Mouse (Mus musculus): ENCODE measurements around the gene Sh3bgrl2. TPM values are rescaled to one million over a fixed set of nuclear protein-coding genes. Genes with fewer than 3 reads are reported as not detected.

Sh3bgrl2 gene
- polyA plus RNA-seq, 1 experiment: 6.2 TPM

DNA sequence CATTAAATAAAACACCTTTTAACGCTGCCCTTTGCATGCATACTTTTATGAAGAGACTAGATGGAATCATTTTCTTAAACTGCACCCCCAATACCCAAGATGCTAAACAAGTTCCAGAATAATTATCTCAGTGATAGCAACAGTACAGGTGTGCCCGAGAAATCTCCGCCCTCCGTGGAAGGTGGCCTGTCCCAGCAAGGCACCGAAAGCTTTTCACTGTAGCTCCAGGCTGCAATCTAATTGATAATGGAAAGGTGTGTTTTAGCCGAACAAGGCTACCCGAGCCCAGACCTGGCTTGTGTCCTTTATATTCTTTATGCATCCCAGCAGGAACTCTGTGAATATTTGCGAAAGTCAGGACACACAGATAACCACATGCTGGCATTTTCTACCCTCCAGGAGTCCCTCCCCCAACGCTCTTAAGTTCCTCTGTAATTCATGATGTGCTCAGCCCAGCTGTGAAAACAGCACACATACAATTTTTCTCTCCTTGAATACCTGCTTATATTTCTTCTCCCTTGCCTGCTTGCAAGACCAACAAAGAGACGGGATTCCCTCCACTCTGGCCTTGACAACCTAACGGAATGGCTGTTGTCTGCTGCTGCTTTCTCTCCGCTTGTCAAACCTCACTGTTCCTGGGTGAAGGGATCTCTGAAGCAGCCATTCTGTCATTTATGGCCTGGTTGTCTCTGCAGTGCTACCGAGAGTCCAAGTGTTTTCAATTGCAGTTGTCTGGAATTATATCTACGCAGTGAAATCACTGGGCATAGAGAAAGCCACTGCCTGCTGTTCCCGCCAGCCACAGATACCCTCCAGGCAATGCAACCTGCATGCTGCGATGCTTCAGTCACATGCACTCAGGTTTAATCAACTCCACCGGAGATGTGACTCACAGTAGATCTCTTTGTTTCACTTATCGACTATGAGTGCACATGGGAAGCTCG, 80.8 kb downstream of the Sh3bgrl2 start:
- TF ChIP-seq CTCF (IDR thresholded peaks at IDR 0.05; ENCODE audit: extremely low read depth, insufficient read length, insufficient replicate concordance, low read depth, low read length) (no peak), POLR2A (IDR thresholded peaks at IDR 0.05; ENCODE audit: low read depth, low read length) (no peak)
- Histone ChIP-seq H3K4me3 (ENCODE audit: low read depth, low read length) (no peak overlapping the region), H3K4me1 (ENCODE audit: control insufficient read depth, insufficient read depth, insufficient read length, low read length) (no peaks in the 10 kb centered on the region), H3K36me3 (ENCODE audit: control insufficient read depth, insufficient read depth, low read length) (no peaks in the 10 kb centered on the region), H3K27ac (ENCODE audit: insufficient read depth, low read depth, low read length) (no peak overlapping the region), H3K27me3 (ENCODE audit: control insufficient read depth, insufficient read depth, low read length) (no peaks in the 10 kb centered on the region)
- 27% methylated on average over 19 of the region's 19 CpGs for WGBS

DNA sequence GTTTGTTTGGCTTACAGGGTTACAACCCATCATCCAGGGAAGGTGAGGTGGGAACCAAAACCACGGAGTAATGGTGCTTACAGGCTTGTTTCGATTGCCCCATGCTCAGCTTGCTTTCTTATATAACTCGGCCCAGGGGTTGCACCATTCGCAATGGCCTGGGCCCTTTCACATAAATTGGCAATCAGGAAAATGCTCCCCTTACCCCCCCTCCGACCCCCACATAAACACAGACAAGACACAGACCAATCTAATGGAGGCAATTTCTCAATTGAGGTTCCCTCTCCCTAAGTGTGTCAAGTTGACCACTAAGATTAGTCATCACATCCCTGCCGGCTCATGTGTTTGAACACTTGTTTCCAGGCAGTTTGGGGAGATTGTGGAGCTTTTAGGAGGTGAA, 82.2 kb downstream of the Sh3bgrl2 start:
- 67% methylated on average over 6 of the region's 6 CpGs for WGBS
- no peak for TF ChIP-seq CTCF (IDR thresholded peaks at IDR 0.05; ENCODE audit: extremely low read depth, insufficient read length, insufficient replicate concordance, low read depth, low read length)
- no peak for TF ChIP-seq POLR2A (IDR thresholded peaks at IDR 0.05; ENCODE audit: low read depth, low read length)

DNA sequence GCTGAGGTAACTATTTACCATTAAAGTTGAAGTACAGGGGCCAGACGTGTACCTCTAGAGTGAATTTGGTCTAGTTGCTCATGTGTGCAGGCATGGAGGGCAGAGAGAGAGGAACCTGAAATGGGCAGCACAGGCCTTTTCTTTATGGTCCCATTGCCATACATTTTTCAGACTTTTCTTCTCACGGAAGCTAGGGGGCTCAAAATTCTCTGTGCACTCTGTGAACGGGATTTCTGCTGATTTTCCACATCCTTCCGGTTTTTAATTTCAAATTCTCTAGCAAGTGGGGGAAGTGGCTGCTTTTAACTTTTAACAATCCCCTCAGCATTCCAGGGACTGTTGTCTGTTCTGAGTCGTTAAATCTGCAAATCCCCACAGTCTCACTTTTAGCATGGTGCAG, 83.8 kb downstream of the Sh3bgrl2 start:
- Histone ChIP-seq H3K27ac (ENCODE audit: insufficient read depth, low read depth, low read length) (no peak overlapping the region), H3K27me3 (ENCODE audit: control insufficient read depth, insufficient read depth, low read length) (no peaks in the 10 kb centered on the region), H3K4me1 (ENCODE audit: control insufficient read depth, insufficient read depth, insufficient read length, low read length) (no peaks in the 10 kb centered on the region), H3K36me3 (ENCODE audit: control insufficient read depth, insufficient read depth, low read length) (no peaks in the 10 kb centered on the region), H3K4me3 (ENCODE audit: low read depth, low read length) (no peak overlapping the region)
- TF ChIP-seq CTCF (IDR thresholded peaks at IDR 0.05; ENCODE audit: extremely low read depth, insufficient read length, insufficient replicate concordance, low read depth, low read length) (no peak), POLR2A (IDR thresholded peaks at IDR 0.05; ENCODE audit: low read depth, low read length) (no peak)
- WGBS: 48% methylated on average over 5 of the region's 5 CpGs

More for the DNA sequence above, 82.2 kb downstream of the Sh3bgrl2 start:
- Histone ChIP-seq H3K27me3 (ENCODE audit: control insufficient read depth, insufficient read depth, low read length) (no peaks in the 10 kb centered on the region), H3K27ac (ENCODE audit: insufficient read depth, low read depth, low read length) (no peak overlapping the region), H3K36me3 (ENCODE audit: control insufficient read depth, insufficient read depth, low read length) (no peaks in the 10 kb centered on the region), H3K4me3 (ENCODE audit: low read depth, low read length) (no peak overlapping the region), H3K4me1 (ENCODE audit: control insufficient read depth, insufficient read depth, insufficient read length, low read length) (no peaks in the 10 kb centered on the region)

DNA sequence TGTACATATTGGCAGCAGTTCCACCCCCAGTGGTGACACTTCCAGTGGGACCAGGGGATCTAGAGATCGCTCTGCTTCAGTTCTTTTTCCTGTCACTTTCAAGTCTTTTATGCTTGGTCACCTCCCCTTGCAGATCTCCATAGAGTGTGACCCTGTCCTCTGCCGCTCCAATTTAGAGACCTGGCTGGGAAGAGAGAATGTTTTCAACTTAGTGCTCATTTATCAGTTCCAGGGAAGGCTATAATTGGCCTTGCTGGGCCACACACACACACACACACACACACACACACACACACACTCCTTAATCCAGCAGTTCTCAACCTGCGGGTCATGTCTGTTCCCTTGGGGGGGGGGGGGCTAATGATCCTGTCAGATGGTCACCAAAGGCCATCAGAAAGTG, 86.6 kb downstream of the Sh3bgrl2 start:
- Histone ChIP-seq H3K36me3 (ENCODE audit: control insufficient read depth, insufficient read depth, low read length) (no peaks in the 10 kb centered on the region), H3K27ac (ENCODE audit: insufficient read depth, low read depth, low read length) (no peak overlapping the region), H3K4me1 (ENCODE audit: control insufficient read depth, insufficient read depth, insufficient read length, low read length) (no peaks in the 10 kb centered on the region), H3K27me3 (ENCODE audit: control insufficient read depth, insufficient read depth, low read length) (no peaks in the 10 kb centered on the region), H3K4me3 (ENCODE audit: low read depth, low read length) (no peak overlapping the region)
- WGBS: 66% methylated on average over 3 of the region's 3 CpGs
- no peak for TF ChIP-seq CTCF (IDR thresholded peaks at IDR 0.05; ENCODE audit: extremely low read depth, insufficient read length, insufficient replicate concordance, low read depth, low read length)
- TF ChIP-seq POLR2A (IDR thresholded peaks at IDR 0.05; ENCODE audit: low read depth, low read length): no peak

DNA sequence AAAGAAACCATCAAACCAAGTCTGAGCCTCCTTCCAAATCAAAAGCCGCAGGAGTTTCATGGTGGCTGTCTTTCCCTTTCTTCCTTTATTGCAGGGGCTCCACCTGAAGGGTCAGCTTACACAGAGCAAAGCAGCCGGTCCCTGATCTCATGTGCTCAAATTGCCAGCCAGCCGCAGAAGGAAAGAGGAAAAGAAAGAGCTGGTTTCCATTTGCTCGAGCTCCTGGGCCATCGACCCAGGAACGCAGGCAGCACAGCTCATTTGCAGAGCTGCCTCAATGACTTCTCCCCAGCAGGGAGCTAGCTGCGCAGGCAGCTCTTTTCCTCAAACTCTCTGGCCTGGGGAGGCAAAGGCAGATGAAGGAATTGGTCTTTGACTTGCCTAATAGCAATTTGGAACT, 87.9 kb downstream of the Sh3bgrl2 start:
- no peak overlapping the region for H3K27ac ChIP-seq (ENCODE audit: insufficient read depth, low read depth, low read length)
- WGBS: 31% methylated on average over 7 of the region's 7 CpGs
- no peaks in the 10 kb centered on the region for H3K27me3 ChIP-seq (ENCODE audit: control insufficient read depth, insufficient read depth, low read length)
- TF ChIP-seq POLR2A (IDR thresholded peaks at IDR 0.05; ENCODE audit: low read depth, low read length) (no peak), CTCF (IDR thresholded peaks at IDR 0.05; ENCODE audit: extremely low read depth, insufficient read length, insufficient replicate concordance, low read depth, low read length) (no peak)
- H3K4me3 ChIP-seq (ENCODE audit: low read depth, low read length): no peak overlapping the region
- no peaks in the 10 kb centered on the region for H3K4me1 ChIP-seq (ENCODE audit: control insufficient read depth, insufficient read depth, insufficient read length, low read length)
- H3K36me3 ChIP-seq (ENCODE audit: control insufficient read depth, insufficient read depth, low read length): no peaks in the 10 kb centered on the region

DNA sequence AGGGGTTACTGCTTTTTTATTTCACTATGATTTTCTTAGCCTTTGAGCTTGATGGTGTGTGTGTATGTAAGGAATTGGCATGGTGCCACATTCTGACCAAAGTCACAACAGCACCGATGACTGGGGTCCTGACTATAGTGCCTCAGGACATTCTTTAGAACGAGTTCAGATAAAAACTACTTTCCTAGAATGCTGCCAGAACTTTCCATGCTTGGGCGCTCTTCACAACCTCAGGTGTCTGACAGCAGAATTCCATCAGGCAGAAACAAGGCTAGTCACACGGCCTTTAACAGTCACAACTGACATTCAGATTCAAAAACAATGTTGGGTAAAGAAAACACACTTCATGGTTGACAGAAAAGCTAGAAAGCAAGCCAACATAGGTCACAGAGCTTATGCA, 95.0 kb downstream of the Sh3bgrl2 start:
- Histone ChIP-seq H3K36me3 (ENCODE audit: control insufficient read depth, insufficient read depth, low read length) (no peaks in the 10 kb centered on the region), H3K4me1 (ENCODE audit: control insufficient read depth, insufficient read depth, insufficient read length, low read length) (no peaks in the 10 kb centered on the region), H3K27me3 (ENCODE audit: control insufficient read depth, insufficient read depth, low read length) (no peaks in the 10 kb centered on the region), H3K27ac (ENCODE audit: insufficient read depth, low read depth, low read length) (no peak overlapping the region), H3K4me3 (ENCODE audit: low read depth, low read length) (no peak overlapping the region)
- WGBS: 57% methylated on average over 4 of the region's 4 CpGs
- TF ChIP-seq POLR2A (IDR thresholded peaks at IDR 0.05; ENCODE audit: low read depth, low read length) (no peak), CTCF (IDR thresholded peaks at IDR 0.05; ENCODE audit: extremely low read depth, insufficient read length, insufficient replicate concordance, low read depth, low read length) (no peak)

DNA sequence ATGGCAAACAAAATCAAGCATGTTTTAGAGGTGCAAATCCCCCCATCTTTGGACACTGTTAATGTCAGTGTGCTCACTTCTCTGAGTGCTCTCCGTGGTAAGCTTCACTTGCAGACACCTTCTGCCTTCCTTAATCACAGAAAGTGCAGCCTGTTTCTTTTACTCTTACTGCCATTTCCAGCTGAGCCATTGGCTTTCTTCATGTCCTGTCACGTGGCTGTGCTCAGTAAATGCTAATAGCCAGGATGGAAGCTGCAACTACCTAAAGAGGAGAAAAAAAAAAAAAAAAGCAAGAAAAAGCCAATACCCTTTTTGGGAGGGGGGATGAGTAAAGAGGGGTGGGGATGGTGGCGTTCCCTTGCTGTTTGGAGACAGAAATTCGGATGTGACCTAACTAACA, 95.7 kb downstream of the Sh3bgrl2 start:
- Histone ChIP-seq H3K27ac (ENCODE audit: insufficient read depth, low read depth, low read length) (no peak overlapping the region), H3K27me3 (ENCODE audit: control insufficient read depth, insufficient read depth, low read length) (no peaks in the 10 kb centered on the region), H3K36me3 (ENCODE audit: control insufficient read depth, insufficient read depth, low read length) (no peaks in the 10 kb centered on the region), H3K4me3 (ENCODE audit: low read depth, low read length) (no peak overlapping the region), H3K4me1 (ENCODE audit: control insufficient read depth, insufficient read depth, insufficient read length, low read length) (no peaks in the 10 kb centered on the region)
- TF ChIP-seq POLR2A (IDR thresholded peaks at IDR 0.05; ENCODE audit: low read depth, low read length) (no peak), CTCF (IDR thresholded peaks at IDR 0.05; ENCODE audit: extremely low read depth, insufficient read length, insufficient replicate concordance, low read depth, low read length) (no peak)
- WGBS: 46% methylated on average over 4 of the region's 4 CpGs
